Mouse (Mus musculus) neural tube, embryonic 11.5 days (tissue): ENCODE measurements around the gene Sacs. TPM values are rescaled to one million over a fixed set of nuclear protein-coding genes. Genes with fewer than 3 reads are reported as not detected.

ENCODE experiments used
- ATAC-seq: fragments of 200-750 bp; cut with Nextera tagmentation; 2 replicates; pipeline ENCODE4 v1.8.0; 2017; ENCODE audit warnings: moderate number of reproducible peaks, mild to moderate bottlenecking, moderate TSS enrichment, moderate library complexity; ENCODE audit not compliant: insufficient read depth, low FRiP score, low TSS enrichment
- DNase-seq: peaks from one replicate; pipeline ENCODE4 v3.0.0-alpha.2; 2015; ENCODE audit warnings: low spot score
- H3K27ac ChIP-seq: fragments of 300-500 bp; sonication (generic); 2 replicates; pipeline ENCODE4 v1.5.1; 2014; ENCODE audit warnings: low read depth, mild to moderate bottlenecking, low read length
- H3K27me3 ChIP-seq: fragments of 300-500 bp; sonication (generic); 2 replicates; pipeline ENCODE4 v1.6.1; 2014; ENCODE audit warnings: mild to moderate bottlenecking, low read length, mixed read lengths; ENCODE audit not compliant: control insufficient read depth, insufficient read depth
- H3K36me3 ChIP-seq: fragments of 300-500 bp; sonication (generic); 2 replicates; pipeline ENCODE4 v1.6.1; 2014; ENCODE audit warnings: mild to moderate bottlenecking, low read length, moderate library complexity, mixed read lengths; ENCODE audit not compliant: control insufficient read depth, insufficient read depth
- H3K4me1 ChIP-seq: fragments of 300-500 bp; sonication (generic); 2 replicates; pipeline ENCODE4 v1.6.1; 2014; ENCODE audit warnings: low read length, mixed read lengths; ENCODE audit not compliant: control insufficient read depth, insufficient read depth
- H3K4me2 ChIP-seq: fragments of 300-500 bp; sonication (generic); 2 replicates; pipeline ENCODE4 v1.6.1; 2014; ENCODE audit warnings: low read depth, mild to moderate bottlenecking, moderate library complexity
- H3K4me3 ChIP-seq: fragments of 300-500 bp; sonication (generic); 2 replicates; pipeline ENCODE4 v1.5.1; 2014; ENCODE audit warnings: low read depth, low read length
- H3K9ac ChIP-seq: fragments of 300-500 bp; sonication (generic); 2 replicates; pipeline ENCODE4 v1.6.1; 2014; ENCODE audit warnings: mild to moderate bottlenecking, low read length
- H3K9me3 ChIP-seq: fragments of 300-500 bp; sonication (generic); 2 replicates; pipeline ENCODE4 v1.6.1; 2016; ENCODE audit warnings: low read length; ENCODE audit not compliant: control insufficient read depth
- WGBS: fragments of 180-500 bp; shearing (Covaris S2); extraction: QIAGEN DNeasy Blood & Tissue Kit; methylation state at CpG from one replicate; pipeline ENCODE4 v1.1.7; 2014; 5-methylcytosine and 5-hydroxymethylcytosine counted together
- polyA plus RNA-seq: library from polyadenylated mRNA; unstranded; fragments of >200 nt; fragmentation: Nextera tagmentation; extraction: Ambion mirVana; gene quantifications from 2 replicates; pipeline ENCODE4 v1.2.1, GENCODE M21; 2014

Gene Sacs
- polyA plus RNA-seq = 5.3 and 6.2 TPM in 2 replicates

GRCm38 (mm10) chr14:61137994-61138726 is at the start of gene Sacs:
Gene Sacs (plus strand): TSS chr14:61138457.
- Histone ChIP-seq H3K4me3 (peak within 1 kb of the TSS; percentile 43), H3K27me3 (peaks cover 4% of the 10 kb centered on the region; the same call in 1 of the 2 replicates), H3K36me3 (no peaks in the 10 kb centered on the region), H3K4me2 (peak within 1 kb of the TSS; percentile 69), H3K4me1 (no peaks in the 10 kb centered on the region), H3K9me3 (no peaks in the 10 kb centered on the region), H3K27ac (no peak within 1 kb of the TSS), H3K9ac (peak within 1 kb of the TSS; percentile 69)
- peak; percentile 58 for DNase-seq
- peak; percentile 67; the same call in 1 of the 2 replicates for ATAC-seq
- WGBS = 4% methylated on average over 23 of the region's 23 CpGs

DNA sequence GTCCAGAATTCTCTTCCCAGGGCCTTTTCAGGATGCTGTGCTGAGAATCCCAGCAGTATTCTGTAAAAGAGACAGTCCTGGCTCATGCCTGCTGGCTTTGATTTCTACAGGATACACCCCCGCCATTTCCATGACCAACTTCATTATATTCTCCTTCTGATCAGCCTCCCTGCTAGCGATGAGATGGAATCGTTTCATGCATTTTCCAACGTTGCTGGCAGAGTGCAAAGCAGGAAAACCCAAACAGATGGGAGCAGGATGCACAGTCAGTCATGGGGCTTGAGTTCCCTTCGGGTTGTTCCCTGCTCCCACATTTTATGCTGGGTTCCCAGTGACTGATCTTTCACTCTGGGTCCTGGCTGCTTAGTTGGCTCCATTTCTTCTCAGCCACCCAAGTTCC is 47.3 kb upstream of the Sacs start:
- Histone ChIP-seq H3K27ac (no peak overlapping the region), H3K9me3 (no peaks in the 10 kb centered on the region), H3K27me3 (no peaks in the 10 kb centered on the region), H3K4me1 (no peaks in the 10 kb centered on the region), H3K4me3 (no peak overlapping the region), H3K36me3 (no peaks in the 10 kb centered on the region), H3K4me2 (no peak overlapping the region), H3K9ac (no peak overlapping the region)
- WGBS = 80% methylated on average over 5 of the region's 5 CpGs
- DNase-seq (no peak), ATAC-seq (no peak)

DNA sequence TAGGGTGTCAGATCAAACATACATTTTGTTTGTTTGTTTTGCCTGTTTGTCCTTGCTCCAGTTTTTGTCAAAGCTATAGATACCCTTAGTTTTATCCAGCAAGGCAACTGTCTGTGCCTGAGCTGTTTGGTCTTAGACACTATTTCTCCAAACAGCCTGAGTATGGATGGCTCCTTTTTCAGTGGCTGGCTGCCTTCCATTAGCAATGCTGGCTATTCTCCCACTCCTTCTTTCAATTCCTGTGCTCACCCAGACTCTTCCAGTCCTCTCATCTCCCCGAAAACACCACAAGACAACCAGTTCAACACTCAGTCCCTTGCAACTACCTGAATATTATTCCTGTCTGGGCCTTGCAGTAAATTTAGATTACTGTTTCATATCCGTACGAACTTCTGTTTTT is 46.2 kb upstream of the Sacs start:
- no peak for DNase-seq

GRCm38 (mm10) chr14:61097974-61098625 is 40.2 kb upstream of the Sacs start:
- no peaks in the 10 kb centered on the region for H3K4me1 ChIP-seq
- DNase-seq (no peak), ATAC-seq (no peak)
- no peaks in the 10 kb centered on the region for H3K27me3 ChIP-seq
- H3K4me3 ChIP-seq = no peak overlapping the region
- no peaks in the 10 kb centered on the region for H3K9me3 ChIP-seq
- WGBS = 81% methylated on average over 12 of the region's 12 CpGs
- no peaks in the 10 kb centered on the region for H3K36me3 ChIP-seq
- no peak overlapping the region for H3K4me2 ChIP-seq
- H3K27ac ChIP-seq = no peak overlapping the region
- H3K9ac ChIP-seq = no peak overlapping the region

More for the DNA sequence above, 46.2 kb upstream of the Sacs start:
- ATAC-seq = no peak
- H3K9me3 ChIP-seq = no peaks in the 10 kb centered on the region
- no peak overlapping the region for H3K27ac ChIP-seq
- no peak overlapping the region for H3K9ac ChIP-seq
- H3K27me3 ChIP-seq = no peaks in the 10 kb centered on the region
- no peaks in the 10 kb centered on the region for H3K36me3 ChIP-seq
- H3K4me3 ChIP-seq = no peak overlapping the region
- no peaks in the 10 kb centered on the region for H3K4me1 ChIP-seq
- H3K4me2 ChIP-seq = no peak overlapping the region
- WGBS = 96% methylated on average over 3 of the region's 3 CpGs

GRCm38 (mm10) chr14:61100736-61101135 is 37.5 kb upstream of the Sacs start:
- Histone ChIP-seq H3K9ac (no peak overlapping the region), H3K4me2 (no peak overlapping the region), H3K9me3 (no peaks in the 10 kb centered on the region), H3K27me3 (no peaks in the 10 kb centered on the region), H3K4me1 (no peaks in the 10 kb centered on the region), H3K27ac (no peak overlapping the region), H3K4me3 (no peak overlapping the region), H3K36me3 (no peaks in the 10 kb centered on the region)
- ATAC-seq = no peak
- DNase-seq = no peak
- 86% methylated on average over 6 of the region's 6 CpGs for WGBS

DNA sequence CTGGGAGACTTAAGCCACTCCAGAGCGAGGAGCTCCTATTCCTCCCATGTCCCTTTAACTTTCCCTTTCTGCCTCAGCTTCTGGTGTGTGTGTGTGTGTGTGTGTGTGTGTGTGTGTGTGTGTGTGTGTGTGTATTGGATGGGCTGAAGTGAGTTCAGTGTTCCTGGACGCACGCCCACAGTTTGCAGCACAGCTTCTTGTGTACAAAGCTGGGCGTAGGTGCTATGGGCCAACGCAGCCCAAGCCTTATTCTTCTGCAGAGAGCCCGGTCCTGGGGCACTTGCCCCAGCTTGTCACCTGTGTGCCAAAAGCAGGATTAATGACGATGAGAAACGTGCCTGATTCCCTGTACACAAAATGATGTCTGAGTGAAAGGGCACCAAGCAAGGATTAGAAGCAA is 31.9 kb upstream of the Sacs start:
- no peaks in the 10 kb centered on the region for H3K36me3 ChIP-seq
- DNase-seq (no peak), ATAC-seq (no peak)
- no peaks in the 10 kb centered on the region for H3K27me3 ChIP-seq
- H3K4me1 ChIP-seq = no peaks in the 10 kb centered on the region
- H3K27ac ChIP-seq = no peak overlapping the region
- no peaks in the 10 kb centered on the region for H3K9me3 ChIP-seq
- no peak overlapping the region for H3K4me3 ChIP-seq
- WGBS = 87% methylated on average over 8 of the region's 8 CpGs
- H3K9ac ChIP-seq = no peak overlapping the region
- H3K4me2 ChIP-seq = no peak overlapping the region

DNA sequence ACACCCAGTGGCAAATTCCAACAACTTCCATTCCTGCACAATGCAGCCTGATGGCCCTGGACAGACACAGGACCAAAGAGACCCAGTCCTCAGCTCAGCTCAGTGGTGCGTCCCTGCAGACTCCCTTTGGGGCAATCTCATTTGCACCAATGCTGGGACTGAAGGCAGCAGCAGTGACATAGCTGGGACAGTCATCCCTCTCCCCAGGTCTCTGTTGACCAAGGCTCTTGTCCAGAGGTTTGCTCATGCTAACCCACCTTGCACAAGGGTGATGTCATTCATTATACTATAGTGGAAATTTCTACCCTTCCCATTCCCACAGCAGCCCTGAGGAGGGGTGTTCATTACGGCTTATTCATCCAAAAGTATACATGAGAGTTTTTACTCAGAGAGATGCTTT is 29.6 kb upstream of the Sacs start:
- no peaks in the 10 kb centered on the region for H3K9me3 ChIP-seq
- ATAC-seq = no peak
- no peak overlapping the region for H3K4me3 ChIP-seq
- no peaks in the 10 kb centered on the region for H3K36me3 ChIP-seq
- no peaks in the 10 kb centered on the region for H3K4me1 ChIP-seq
- WGBS = 91% methylated on average over 2 of the region's 2 CpGs
- DNase-seq = no peak
- H3K9ac ChIP-seq = no peak overlapping the region
- no peak overlapping the region for H3K27ac ChIP-seq
- H3K27me3 ChIP-seq = no peaks in the 10 kb centered on the region
- H3K4me2 ChIP-seq = no peak overlapping the region

- no peak overlapping the region for H3K9ac ChIP-seq
- no peak overlapping the region for H3K4me2 ChIP-seq
- H3K36me3 ChIP-seq = no peaks in the 10 kb centered on the region
- H3K9me3 ChIP-seq = no peaks in the 10 kb centered on the region
- WGBS = 3% methylated on average over 11 of the region's 11 CpGs
- H3K27ac ChIP-seq = no peak overlapping the region
- no peak overlapping the region for H3K4me3 ChIP-seq
- H3K27me3 ChIP-seq = no peaks in the 10 kb centered on the region
- H3K4me1 ChIP-seq = no peaks in the 10 kb centered on the region
- ATAC-seq = no peak
- peak; percentile 85 for DNase-seq
These were observed 25.9 kb upstream of the Sacs start for GRCm38 (mm10) chr14:61112404-61112803.

DNA sequence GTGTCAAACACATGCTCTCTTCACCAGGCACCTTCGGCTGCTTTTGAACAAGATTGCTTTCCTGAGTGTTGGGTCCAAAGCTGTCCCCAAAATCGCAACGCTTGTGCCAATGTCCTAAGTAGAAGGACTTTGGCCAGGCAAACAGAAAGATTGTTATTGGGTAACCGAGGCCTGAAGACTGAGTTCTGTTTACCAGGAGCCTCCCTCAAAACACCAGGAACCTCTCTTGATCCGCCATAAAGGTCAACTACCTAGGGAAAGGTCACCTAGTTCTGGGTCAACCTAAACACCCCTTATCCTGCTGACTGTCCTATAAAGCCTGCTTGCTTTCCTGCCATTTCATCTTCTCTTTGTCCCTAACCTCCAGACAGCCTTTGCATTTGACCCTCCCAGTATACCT is 13.5 kb upstream of the Sacs start:
- no peak for ATAC-seq
- H3K4me3 ChIP-seq = no peak overlapping the region
- no peaks in the 10 kb centered on the region for H3K4me1 ChIP-seq
- WGBS = 88% methylated on average over 5 of the region's 5 CpGs
- H3K4me2 ChIP-seq = no peak overlapping the region
- H3K9me3 ChIP-seq = no peaks in the 10 kb centered on the region
- no peaks in the 10 kb centered on the region for H3K36me3 ChIP-seq
- no peaks in the 10 kb centered on the region for H3K27me3 ChIP-seq
- no peak overlapping the region for H3K9ac ChIP-seq
- H3K27ac ChIP-seq = no peak overlapping the region
- DNase-seq = no peak
